Mouse (Mus musculus) heart, embryonic 15.5 days (tissue): ENCODE data around the gene Wrnip1. TPM values are rescaled to one million over a fixed set of nuclear protein-coding genes. Genes with fewer than 3 reads are reported as not detected.
"Not testable (repeated sequence)": the region's sequence is repeated elsewhere in the genome, so short reads cannot be mapped to it uniquely, and the experiment has no call there.

Source experiments
- ATAC-seq: fragments of 200-750 bp; cut with Nextera tagmentation; replicated peaks from 2 replicates; pipeline ENCODE4 v1.8.0; 2017; ENCODE audit warnings: low read depth, moderate TSS enrichment; ENCODE audit not compliant: insufficient number of reproducible peaks, insufficient read depth, low FRiP score
- H3K27ac ChIP-seq: fragments of 300-500 bp; sonication (generic); 2 replicates; pipeline ENCODE4 v1.5.1; 2015; ENCODE audit warnings: mild to moderate bottlenecking, inconsistent platforms
- H3K27me3 ChIP-seq: fragments of 300-500 bp; sonication (generic); 2 replicates; pipeline ENCODE4 v1.6.1; 2015; ENCODE audit warnings: inconsistent platforms
- H3K36me3 ChIP-seq: fragments of 300-500 bp; sonication (generic); 2 replicates; pipeline ENCODE4 v1.6.1; 2015; ENCODE audit warnings: mild to moderate bottlenecking, inconsistent platforms
- H3K4me1 ChIP-seq: fragments of 300-500 bp; sonication (generic); replicated peaks from 2 replicates; pipeline ENCODE4 v1.6.1; 2015; ENCODE audit warnings: inconsistent platforms
- H3K4me2 ChIP-seq: fragments of 300-500 bp; sonication (generic); 2 replicates; pipeline ENCODE4 v1.6.1; 2015; ENCODE audit warnings: inconsistent platforms, mild to moderate bottlenecking, moderate library complexity
- H3K4me3 ChIP-seq: fragments of 300-500 bp; sonication (generic); 2 replicates; pipeline ENCODE4 v1.5.1; 2015; ENCODE audit warnings: mild to moderate bottlenecking, inconsistent platforms
- H3K9ac ChIP-seq: fragments of 300-500 bp; sonication (generic); 2 replicates; pipeline ENCODE4 v1.6.1; 2015; ENCODE audit warnings: mild to moderate bottlenecking, inconsistent platforms
- H3K9me3 ChIP-seq: fragments of 300-500 bp; sonication (generic); replicated peaks from 2 replicates; pipeline ENCODE4 v1.6.1; 2016; ENCODE audit warnings: inconsistent platforms
- WGBS: fragments of 180-500 bp; shearing (Covaris S2); methylation state at CpG from one replicate; pipeline ENCODE4 v1.1.7; 2015; ENCODE audit warnings: mixed read lengths; 5-methylcytosine and 5-hydroxymethylcytosine counted together
- polyA plus RNA-seq: library from polyadenylated mRNA; unstranded; fragments of >200 nt; fragmentation: Nextera tagmentation; extraction: Ambion mirVana; gene quantifications from 2 replicates; pipeline ENCODE4 v1.2.1, GENCODE M21; 2015

The Wrnip1 gene
- polyA plus RNA-seq, 1 experiment from 2014 or later, result 22.2 TPM

DNA sequence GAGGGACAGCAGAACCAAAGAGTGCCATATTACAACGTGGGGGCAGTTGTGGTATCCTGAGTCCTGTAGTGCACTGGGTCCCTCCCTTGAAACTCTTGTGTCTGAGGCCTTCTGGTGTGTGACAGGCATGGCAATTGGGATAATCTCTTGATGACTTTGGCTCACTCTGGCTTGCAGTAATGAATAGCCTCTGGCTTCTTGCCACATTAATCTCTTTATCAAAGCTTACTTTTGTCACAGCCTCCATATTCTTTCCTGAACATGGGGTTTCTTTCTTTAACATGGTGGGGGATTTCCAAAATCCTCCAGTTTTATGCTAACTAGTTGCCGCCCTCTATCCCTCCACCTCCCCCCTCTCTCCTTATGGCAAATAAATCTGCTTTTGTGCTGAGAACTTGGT is 51.2 kb downstream of the Wrnip1 start:
- no peak overlapping the region for H3K9ac ChIP-seq
- ATAC-seq, result no peak
- no peaks in the 10 kb centered on the region for H3K9me3 ChIP-seq
- H3K4me2 ChIP-seq, result no peak overlapping the region
- no peaks in the 10 kb centered on the region for H3K27me3 ChIP-seq
- peaks cover 19% of the 10 kb centered on the region for H3K4me1 ChIP-seq
- H3K36me3 ChIP-seq, result no peaks in the 10 kb centered on the region
- WGBS, result 65% methylated on average over 2 of the region's 2 CpGs
- H3K27ac ChIP-seq, result no peak overlapping the region
- H3K4me3 ChIP-seq, result no peak overlapping the region

DNA sequence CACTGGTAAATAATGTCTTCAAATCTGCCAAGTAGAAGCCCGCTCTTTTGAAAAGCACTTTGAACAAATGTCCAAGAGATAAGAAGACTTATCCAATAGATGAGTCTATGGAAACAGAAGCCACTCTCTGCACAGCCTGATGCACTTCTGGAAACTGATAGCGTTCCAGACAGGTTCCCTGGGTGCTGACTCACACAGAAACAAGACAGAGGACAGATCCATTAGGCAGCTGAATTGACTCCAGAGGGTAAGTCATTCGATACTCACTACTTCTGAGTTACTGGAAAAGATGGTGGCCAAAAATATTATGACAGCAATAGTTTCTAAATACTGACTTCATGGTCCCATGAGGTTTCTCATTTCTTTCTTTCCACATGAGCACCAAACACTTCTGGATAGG is 59.0 kb downstream of the Wrnip1 start:
- H3K9me3 ChIP-seq, result no peaks in the 10 kb centered on the region
- H3K4me1 ChIP-seq, result 0 out of 2 replicates have a peak, but pooled peaks cover 2% of the 10 kb centered on the region
- H3K36me3 ChIP-seq, result no peaks in the 10 kb centered on the region
- no peaks in the 10 kb centered on the region for H3K27me3 ChIP-seq
- 34% methylated on average over 3 of the region's 3 CpGs for WGBS
- no peak overlapping the region for H3K4me3 ChIP-seq
- H3K27ac ChIP-seq, result no peak overlapping the region
- no peak overlapping the region for H3K9ac ChIP-seq
- ATAC-seq, result no peak
- H3K4me2 ChIP-seq, result no peak overlapping the region

DNA sequence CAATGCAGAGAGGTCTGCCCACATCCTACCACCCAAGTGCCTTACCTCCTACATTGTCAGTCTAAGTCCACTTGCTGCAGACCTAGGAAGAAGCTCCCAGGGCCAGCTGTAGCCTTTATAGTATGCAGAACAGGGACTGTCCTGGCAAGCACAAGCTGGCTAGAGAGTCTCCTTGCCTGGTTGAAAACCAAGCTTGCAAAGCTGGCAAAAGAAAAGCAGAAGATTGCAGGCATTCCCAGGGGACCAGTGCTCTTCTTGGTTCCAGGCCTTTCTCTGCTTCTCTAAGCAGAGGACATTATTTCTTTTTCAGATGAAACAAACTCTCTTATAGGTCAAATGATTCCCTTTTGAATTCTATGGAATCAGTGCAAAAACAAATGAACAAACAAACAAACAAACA is 61.6 kb downstream of the Wrnip1 start:
- no peak overlapping the region for H3K4me2 ChIP-seq

DNA sequence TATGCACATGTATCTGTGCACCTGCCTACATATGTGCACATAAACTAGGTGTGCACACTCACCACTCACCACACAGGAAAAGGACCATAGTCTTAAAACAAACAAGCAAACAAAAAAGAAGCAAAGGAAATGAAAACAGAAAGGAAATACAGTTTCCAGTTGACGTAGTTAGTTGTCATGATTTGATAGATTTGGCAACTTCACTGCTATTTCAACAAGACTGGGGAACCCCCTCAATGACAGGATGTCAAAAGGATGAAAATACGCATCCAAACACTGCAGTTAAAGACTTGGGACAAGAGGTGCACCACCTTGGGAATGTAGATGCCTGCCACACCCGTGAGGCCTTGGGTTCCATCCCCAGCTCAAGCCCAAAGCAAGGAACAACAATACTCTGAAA is 62.7 kb downstream of the Wrnip1 start:
- 76% methylated on average over 3 of the region's 3 CpGs for WGBS
- not testable (repeated sequence) for H3K36me3 ChIP-seq, H3K4me3 ChIP-seq, H3K9ac ChIP-seq, ATAC-seq, H3K4me2 ChIP-seq, H3K27me3 ChIP-seq, H3K27ac ChIP-seq, H3K9me3 ChIP-seq, H3K4me1 ChIP-seq

More for the DNA sequence above, 61.6 kb downstream of the Wrnip1 start:
- no peak for ATAC-seq
- Histone ChIP-seq H3K9me3 (no peaks in the 10 kb centered on the region), H3K36me3 (no peaks in the 10 kb centered on the region), H3K4me1 (0 out of 2 replicates have a peak, but pooled peaks cover 2% of the 10 kb centered on the region), H3K9ac (no peak overlapping the region), H3K27me3 (no peaks in the 10 kb centered on the region), H3K4me3 (no peak overlapping the region), H3K27ac (no peak overlapping the region)

DNA sequence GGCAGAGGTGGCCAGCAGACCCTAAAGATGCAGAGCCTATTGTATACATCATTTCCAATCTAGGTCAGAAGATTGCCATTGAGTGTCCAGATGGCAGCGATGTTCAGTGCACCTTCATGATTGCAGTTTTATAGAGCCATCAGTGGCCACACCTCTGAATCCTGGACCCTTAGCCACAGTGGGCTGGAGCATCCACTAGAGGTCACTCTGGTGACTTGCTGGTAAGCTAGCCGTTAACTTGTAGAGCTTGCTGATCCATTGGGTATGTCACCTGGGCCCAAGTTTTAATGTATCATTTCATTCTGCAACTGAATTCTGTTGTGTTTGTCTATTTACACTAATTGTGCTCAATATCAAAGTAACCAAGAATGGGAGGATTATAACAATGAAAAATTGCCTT is 63.8 kb downstream of the Wrnip1 start:
- Histone ChIP-seq H3K36me3 (no peaks in the 10 kb centered on the region), H3K4me1 (0 out of 2 replicates have a peak, but pooled peaks cover 2% of the 10 kb centered on the region), H3K4me3 (no peak overlapping the region), H3K27me3 (no peaks in the 10 kb centered on the region), H3K27ac (no peak overlapping the region), H3K9me3 (no peaks in the 10 kb centered on the region), H3K4me2 (no peak overlapping the region), H3K9ac (no peak overlapping the region)
- ATAC-seq, result no peak
- WGBS, result 48% methylated on average over 2 of the region's 2 CpGs

DNA sequence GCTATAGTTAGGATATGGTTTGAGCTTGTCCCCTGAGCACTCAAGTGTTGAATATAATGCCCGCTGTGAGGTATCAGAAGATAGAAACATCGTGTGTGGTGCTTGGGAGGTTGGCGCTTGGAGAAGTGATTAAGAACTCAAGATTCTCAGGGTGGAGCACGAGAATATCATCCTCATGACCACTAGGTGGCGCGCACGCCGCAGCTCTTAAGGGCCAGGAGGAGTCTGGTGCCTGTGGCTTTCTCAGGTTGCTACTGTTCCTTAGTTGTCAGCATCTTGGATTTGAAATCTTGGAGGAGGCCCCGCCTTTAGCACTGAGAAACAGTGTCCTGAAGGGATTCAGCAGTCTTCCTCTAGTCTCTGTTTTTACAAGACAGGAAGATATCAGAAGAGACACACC is 64.6 kb downstream of the Wrnip1 start:
- no peaks in the 10 kb centered on the region for H3K27me3 ChIP-seq
- 3% methylated on average over 9 of the region's 9 CpGs for WGBS
- no peak overlapping the region for H3K4me3 ChIP-seq
- no peak overlapping the region for H3K9ac ChIP-seq
- ATAC-seq, result peak; percentile 43; the same call in 1 of the 2 replicates
- 0 out of 2 replicates have a peak, but pooled peaks cover 2% of the 10 kb centered on the region for H3K4me1 ChIP-seq
- no peak overlapping the region for H3K27ac ChIP-seq
- H3K36me3 ChIP-seq, result no peaks in the 10 kb centered on the region
- H3K4me2 ChIP-seq, result no peak overlapping the region
- no peaks in the 10 kb centered on the region for H3K9me3 ChIP-seq

DNA sequence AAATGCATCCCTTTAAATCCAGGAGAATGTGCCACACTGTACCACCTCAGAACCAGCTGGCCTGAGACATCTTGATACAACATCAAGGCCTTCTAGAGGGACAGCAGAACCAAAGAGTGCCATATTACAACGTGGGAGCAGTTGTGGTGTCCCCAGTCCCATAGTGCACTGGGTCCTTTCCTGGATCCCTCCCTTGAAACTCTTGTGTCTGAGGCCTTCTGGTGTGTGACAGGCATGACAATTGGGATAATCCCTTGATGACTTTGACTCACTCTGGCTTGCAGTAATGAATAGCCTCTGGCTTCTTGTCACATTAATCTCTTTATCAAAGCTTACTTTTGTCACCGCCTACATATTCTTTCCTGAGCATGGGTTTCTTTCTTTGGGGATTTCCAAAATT is 65.2 kb downstream of the Wrnip1 start:
- no peak overlapping the region for H3K4me2 ChIP-seq
- no peaks in the 10 kb centered on the region for H3K36me3 ChIP-seq
- no peak overlapping the region for H3K9ac ChIP-seq
- ATAC-seq, result no peak
- H3K4me1 ChIP-seq, result 0 out of 2 replicates have a peak, but pooled peaks cover 2% of the 10 kb centered on the region
- WGBS, result 60% methylated on average over 2 of the region's 2 CpGs
- H3K27me3 ChIP-seq, result no peaks in the 10 kb centered on the region
- H3K4me3 ChIP-seq, result no peak overlapping the region
- H3K9me3 ChIP-seq, result no peaks in the 10 kb centered on the region
- H3K27ac ChIP-seq, result no peak overlapping the region

DNA sequence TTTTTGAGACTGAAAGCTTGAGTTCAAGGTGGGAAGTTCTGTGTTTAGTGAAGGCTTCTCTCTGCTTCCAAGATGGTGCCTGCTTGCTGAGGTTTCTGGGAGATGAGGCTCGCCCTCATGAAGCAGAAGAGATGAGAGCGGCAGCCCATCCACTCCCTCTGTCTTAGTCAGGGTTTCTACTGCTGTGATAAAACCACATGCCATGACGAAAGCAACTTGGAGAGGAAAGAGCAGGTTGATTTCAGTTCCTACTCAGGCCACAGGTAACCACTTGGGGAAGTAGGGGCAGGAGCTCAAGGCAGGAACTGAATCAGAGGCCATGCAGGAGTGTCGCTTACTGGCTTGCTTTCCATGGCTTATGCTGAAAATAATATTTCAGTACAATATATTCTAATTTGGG is 66.4 kb downstream of the Wrnip1 start:
- H3K27ac ChIP-seq, H3K27me3 ChIP-seq, H3K4me1 ChIP-seq, H3K9me3 ChIP-seq, H3K9ac ChIP-seq, H3K4me2 ChIP-seq, H3K4me3 ChIP-seq, H3K36me3 ChIP-seq, ATAC-seq: not testable (repeated sequence)
- 70% methylated on average over 4 of the region's 4 CpGs for WGBS

DNA sequence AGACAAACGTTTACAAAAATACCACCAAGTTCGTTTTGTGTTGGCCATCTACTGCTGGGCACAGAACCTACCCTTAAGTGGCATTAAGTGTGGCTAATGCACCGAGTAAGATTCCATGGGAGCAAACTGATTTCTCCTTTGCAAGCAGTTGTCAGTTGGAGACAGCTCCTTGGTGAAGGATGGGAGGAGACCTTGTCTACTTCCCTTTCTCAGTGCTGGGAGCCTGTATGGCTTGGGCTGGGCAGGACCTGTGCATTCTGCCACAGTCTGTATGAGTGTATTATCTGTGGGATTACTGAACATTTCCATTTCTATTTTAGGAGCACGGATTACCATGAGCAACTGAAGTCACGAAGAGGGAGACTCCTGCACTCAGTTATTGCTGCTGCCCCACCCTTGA is 67.0 kb downstream of the Wrnip1 start:
- Histone ChIP-seq H3K27ac (no peak overlapping the region), H3K36me3 (no peaks in the 10 kb centered on the region), H3K4me3 (no peak overlapping the region), H3K9me3 (no peaks in the 10 kb centered on the region), H3K27me3 (no peaks in the 10 kb centered on the region), H3K4me2 (no peak overlapping the region), H3K9ac (no peak overlapping the region), H3K4me1 (no peaks in the 10 kb centered on the region)
- 52% methylated on average over 5 of the region's 5 CpGs for WGBS
- ATAC-seq, result no peak

Other genes with a start within 250 kb of the Wrnip1 start
- 0.76 and 1.1 TPM in 2 replicates for gene Mylk4, start 18.1 kb upstream of the Wrnip1 start, polyA plus RNA-seq
- not detected in 2 replicates for gene D930007J09Rik, start 811 bp downstream of the Wrnip1 start, polyA plus RNA-seq
- gene Serpinb1a, start 49.1 kb downstream of the Wrnip1 start, polyA plus RNA-seq, result 11.5 and 13.9 TPM in 2 replicates
- 0.14 and 0.15 TPM in 2 replicates for gene Serpinb1c, start 96.2 kb downstream of the Wrnip1 start, polyA plus RNA-seq
- 20.0 and 20.6 TPM in 2 replicates for gene Serpinb6b, start 163.2 kb downstream of the Wrnip1 start, polyA plus RNA-seq
- 8.3 and 9.1 TPM in 2 replicates for gene Serpinb9, start 201.2 kb downstream of the Wrnip1 start, polyA plus RNA-seq
- gene Serpinb9b, start 225.4 kb downstream of the Wrnip1 start, polyA plus RNA-seq, result 0.33 and 0.52 TPM in 2 replicates